Mouse (Mus musculus): ENCODE measurements around the gene Hs3st3a1.

GRCm38 (mm10) chr11:64438909-64439308, 3.8 kb downstream of the Hs3st3a1 start:
- TF ChIP-seq POLR2A (IDR thresholded peaks at IDR 0.05; ENCODE audit: low read depth, low read length) (no peak), CTCF (IDR thresholded peaks at IDR 0.05; ENCODE audit: extremely low read depth, insufficient read length, insufficient replicate concordance, low read depth, low read length) (no peak)
